Mouse (Mus musculus): ENCODE data around the gene Slc7a3.
A peak's percentile ranks its signal among the peaks of the same experiment; 100 is the strongest.
"Not testable (repeated sequence)": the region's sequence is repeated elsewhere in the genome, so short reads cannot be mapped to it uniquely, and the experiment has no call there.

The Slc7a3 gene

DNA sequence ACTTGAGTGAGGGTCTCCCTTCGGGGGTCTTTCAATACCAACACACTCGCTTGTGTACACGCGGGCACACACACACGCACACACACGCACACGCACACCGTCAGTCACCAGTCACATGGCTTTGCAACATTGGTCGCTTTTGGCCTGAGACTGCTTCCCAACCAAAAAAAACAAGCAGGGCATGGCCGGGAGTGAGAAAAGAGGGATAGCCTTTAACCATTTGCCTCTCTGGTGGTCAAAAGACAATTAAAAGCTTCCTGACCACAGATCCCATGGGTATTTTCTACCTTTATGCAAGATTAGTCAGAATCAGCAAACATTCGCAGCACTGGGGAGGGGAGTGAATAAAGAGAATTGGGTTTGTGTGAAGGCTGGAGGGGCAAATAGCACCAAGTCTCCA lies at the start of gene Slc7a3:
TSS of gene Slc7a3 (minus strand) at position 101 of the 400 bp plus-strand sequence.
- no peak for DNase-seq (ENCODE audit: low read depth, low spot score)

DNA sequence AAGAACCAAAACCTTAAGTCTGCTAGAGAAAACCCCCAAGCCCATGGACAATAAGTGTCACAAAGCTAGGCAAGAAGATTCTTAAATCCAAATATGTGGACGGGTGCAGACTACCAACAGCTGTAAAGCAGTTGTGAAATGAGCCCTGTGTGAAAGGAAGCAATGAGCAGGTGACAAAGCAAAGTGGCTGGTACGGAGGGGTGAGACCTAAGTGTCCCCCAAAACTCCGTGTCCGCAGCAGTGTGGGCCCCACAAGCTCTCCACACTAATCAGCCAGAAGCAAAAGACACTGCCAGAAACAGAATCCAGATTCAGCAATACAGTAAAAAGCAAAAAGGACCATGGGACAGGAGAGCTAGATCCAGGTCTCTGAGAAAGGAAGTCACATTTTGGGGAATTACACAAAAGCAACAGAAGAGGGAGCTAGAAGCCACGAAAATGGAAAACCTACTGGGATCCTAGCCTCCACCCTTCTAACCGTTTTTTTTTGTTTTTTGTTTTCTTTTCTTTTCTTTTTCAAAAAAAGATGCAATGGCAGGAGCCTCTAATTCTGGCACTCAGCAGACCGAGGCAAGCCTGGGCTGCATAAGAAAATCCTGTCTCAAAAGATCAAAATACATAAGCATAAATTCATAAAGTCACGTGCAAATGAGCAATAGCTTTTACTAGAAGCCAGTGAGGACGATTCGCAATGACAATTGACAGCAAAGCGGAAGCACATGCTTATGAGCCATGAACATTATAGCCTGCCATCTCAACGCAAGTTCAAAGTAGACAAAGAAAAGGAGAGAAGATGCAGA lies 46.4 kb upstream of the Slc7a3 start:
- no peak for DNase-seq (ENCODE audit: low read depth, low spot score)

DNA sequence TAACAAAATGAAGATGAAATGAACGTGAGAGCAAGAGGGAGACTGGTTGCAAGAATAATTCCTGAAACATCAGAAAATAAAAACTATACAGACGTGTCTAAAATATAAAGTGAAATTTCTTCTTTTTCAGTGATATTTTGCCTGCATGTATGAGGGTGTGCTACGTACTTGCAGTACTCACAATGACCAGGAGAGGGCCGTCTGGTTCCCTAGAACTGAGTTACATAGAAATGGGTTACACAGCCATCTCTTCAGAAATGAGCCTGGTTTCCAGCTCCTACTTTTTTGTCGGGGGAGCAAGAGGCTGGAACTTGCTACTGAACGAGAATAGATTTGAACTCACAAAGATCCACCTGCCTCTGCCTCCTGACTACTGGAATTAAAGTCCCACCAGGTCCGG lies 45.2 kb upstream of the Slc7a3 start:
- peak; percentile 11 for DNase-seq (ENCODE audit: low read depth, low spot score)

DNA sequence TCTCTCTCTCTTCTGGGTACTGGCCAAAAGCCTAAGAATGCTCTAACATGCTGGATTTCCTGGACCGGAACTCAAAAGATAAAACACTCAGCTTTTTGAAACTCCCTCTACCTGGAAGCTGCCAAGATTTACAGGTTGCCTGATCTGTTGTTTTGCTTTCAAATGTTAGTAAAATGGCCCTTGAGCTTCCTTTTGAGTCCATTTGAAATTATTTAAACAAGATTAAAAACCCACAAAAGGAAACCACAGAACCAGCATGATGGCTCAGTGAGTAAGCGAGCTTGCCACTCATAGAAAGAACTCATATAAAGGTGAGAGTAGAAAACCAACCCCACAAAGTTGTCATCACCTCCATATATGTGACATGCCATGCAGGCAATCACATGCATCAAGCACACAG lies 42.7 kb upstream of the Slc7a3 start:
- DNase-seq (ENCODE audit: low read depth, low spot score), result no peak

DNA sequence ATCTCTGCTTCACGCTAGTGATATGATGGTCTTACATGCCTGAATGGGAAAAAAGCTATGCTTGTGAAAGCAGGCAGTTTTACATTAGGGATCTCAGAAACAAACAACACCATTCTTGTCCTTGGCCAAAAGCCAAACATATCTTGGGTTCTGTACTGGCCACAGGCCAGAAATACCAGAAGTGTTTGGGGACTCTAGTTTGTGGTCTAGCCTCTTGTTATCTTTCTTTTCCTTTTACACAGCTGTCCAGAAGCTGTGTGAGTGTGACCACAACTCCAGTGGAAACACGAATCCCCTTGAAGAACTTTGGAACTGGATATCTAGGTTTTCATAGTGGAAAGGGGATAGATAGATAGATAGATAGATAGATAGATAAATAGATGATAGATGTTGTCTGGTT lies 41.2 kb upstream of the Slc7a3 start:
- DNase-seq (ENCODE audit: low read depth, low spot score), result no peak

DNA sequence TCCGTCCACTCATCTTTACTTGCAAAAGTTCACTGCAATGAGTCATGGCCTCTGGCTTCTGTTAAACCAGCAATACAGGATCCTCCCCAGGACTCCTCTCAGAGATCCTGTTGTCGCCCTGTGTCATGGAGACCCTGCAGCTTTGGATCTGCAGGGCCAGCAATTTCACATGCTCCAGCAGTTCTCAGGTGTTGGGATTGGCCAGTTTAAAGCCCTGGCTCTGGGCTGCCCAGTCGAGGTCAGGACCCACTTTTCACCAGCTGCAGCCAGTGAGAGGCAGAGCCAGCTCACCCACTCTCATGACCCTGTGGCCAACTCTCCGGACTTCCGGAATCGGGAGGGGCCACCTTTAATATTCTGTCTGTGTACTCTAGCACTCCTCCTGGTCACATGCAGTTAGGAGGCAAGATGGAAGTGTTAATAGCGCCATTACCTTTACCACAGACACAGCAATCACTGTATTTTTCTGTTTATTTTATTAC lies 40.7 kb upstream of the Slc7a3 start:
- DNase-seq (ENCODE audit: low read depth, low spot score), result no peak

DNA sequence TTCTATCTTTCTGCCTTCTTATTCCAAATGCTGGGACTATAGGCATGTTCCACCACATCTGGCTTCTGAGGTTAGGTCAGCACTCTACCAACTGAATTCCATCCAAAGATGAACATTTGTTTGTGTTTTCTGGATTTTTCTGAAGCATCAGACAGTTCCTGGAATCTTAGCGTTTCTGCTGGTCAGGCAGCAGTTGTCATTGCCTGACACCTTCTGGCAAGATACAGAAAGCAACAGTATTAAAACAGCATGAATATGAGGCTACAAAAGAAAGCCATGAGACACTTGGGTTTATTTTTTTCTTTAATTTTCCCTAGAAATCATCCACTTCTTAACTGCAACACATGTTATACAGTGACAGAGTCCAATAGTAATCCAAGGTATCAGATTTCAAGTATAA lies 34.7 kb upstream of the Slc7a3 start:
- DNase-seq (ENCODE audit: low read depth, low spot score), result no peak

DNA sequence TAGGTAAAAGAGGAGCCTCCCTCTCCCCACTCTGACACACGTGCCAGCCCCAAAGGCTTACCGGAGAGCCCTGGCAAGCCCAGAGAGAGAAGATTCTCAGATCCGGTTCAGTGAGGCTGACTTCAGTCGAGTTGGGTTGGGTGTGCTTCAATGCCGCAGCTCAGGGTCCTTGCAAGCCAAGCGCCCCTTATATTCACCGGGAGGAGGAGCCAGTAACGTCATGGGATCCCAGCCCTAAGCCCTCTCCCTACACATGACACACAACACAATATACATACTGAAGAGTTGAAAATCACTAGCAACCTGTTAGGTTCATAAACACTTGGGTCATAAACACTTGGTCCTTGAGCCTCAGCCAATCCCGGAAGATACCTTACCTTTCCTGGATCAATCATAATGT lies 609 bp downstream of the Slc7a3 start:
- not testable (repeated sequence) for DNase-seq (ENCODE audit: low read depth, low spot score)

DNA sequence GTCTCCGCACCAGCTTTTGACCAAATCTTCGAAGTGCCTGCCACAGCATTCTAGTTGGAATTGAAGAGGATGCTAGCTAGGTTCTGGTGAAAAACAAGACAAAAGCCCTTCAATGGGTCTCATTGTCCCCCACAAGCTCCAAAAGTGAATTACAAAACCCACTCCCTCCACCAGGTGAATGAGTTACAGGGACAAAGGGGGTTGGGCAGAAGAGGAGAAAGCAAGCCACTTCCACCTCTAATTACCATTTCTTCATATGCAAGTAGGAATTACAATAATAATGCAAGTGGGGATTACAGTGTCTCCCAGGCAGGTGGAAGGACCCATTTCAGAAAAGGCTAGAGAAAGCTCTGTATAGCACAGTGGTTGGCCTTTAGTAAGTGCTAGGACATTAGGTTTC lies 1.6 kb downstream of the Slc7a3 start:
- peak; percentile 18 for DNase-seq (ENCODE audit: low read depth, low spot score)

DNA sequence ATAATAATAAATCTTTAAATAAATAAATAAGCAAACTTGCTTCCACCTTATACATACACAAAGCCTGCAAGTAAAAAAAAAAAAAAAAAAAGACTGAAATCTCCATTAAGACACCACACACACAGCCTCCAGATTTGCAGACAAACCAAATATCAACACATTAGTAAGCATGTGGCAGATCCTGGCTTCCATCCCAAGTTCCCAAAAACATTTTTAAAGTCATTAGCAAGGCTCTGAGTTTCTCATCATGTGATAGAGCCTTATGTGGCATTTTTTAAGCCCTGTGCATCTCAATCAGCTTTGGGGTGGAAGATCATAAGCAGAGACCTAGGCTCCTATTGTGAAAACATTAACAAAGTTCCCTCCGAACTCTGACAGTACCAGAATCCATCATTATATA lies 20.6 kb downstream of the Slc7a3 start:
- no peak for DNase-seq (ENCODE audit: low read depth, low spot score)

DNA sequence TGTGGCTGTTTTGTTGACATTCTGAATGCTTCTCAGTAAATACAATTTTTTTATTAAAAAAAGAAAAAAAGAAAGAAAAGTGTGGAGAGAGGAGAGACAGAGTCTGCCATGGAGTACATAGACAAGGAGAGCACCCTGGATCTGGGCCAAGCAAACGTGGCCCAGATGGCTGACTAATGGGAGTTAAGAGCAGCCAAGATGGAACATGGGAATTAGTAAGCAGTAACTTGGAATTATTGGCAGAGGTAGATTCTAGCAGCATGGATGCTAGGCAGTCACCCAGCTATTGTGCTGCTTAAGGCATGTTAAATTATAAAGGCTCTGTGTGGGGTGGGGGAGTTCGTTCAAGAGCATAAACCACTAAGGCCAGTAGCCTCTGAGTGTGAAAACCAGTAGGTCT lies 22.3 kb downstream of the Slc7a3 start:
- no peak for DNase-seq (ENCODE audit: low read depth, low spot score)

DNA sequence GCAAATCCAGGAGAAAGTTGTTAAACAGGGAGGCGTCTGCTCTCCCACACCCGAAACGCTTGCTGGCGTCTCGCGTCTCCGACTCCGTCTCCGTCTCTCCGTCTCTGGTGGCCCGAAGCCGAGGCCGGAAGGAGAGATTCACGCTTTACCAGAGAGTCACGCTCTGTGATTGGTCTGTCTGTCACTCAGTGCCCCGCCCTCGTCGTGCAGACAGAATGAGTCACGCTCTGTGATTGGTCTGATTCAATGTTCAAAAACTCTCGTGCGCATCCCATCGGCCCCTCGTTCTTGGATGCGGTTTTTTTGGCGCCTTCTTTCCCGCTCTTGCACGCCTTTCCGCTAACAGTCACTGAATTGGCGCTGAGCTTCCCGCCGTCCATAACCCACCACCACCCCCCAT lies 26.3 kb downstream of the Slc7a3 start, which contains the start of gene Tex11:
TSS of gene Tex11 (minus strand) at position 127 of the 400 bp plus-strand sequence.
- no peak for DNase-seq (ENCODE audit: low read depth, low spot score)

Data from WW6 (cell line).